Mouse (Mus musculus) liver, postnatal 0 days (tissue): Measurements from ENCODE around the gene Gm37240. TPM values are rescaled to one million over a fixed set of nuclear protein-coding genes. Genes with fewer than 3 reads are reported as not detected.

Experiments
- ATAC-seq: fragments of 200-750 bp; cut with Nextera tagmentation; 2 replicates; pipeline ENCODE4 v1.8.0; 2017; ENCODE audit warnings: mild to moderate bottlenecking, moderate library complexity
- DNase-seq: peaks from one replicate; pipeline ENCODE4 v3.0.0-alpha.2; 2016
- H3K27ac ChIP-seq: fragments of 300-500 bp; sonication (generic); 2 replicates; pipeline ENCODE4 v1.5.1; 2014; ENCODE audit warnings: antibody characterized with exemption, moderate library complexity, mild to moderate bottlenecking, low read depth
- H3K27me3 ChIP-seq: fragments of 300-500 bp; sonication (generic); 2 replicates; pipeline ENCODE4 v1.6.1; 2014; ENCODE audit warnings: low read length, control low read depth, mixed read lengths; ENCODE audit not compliant: insufficient read depth
- H3K36me3 ChIP-seq: fragments of 300-500 bp; sonication (generic); replicated peaks from 2 replicates; pipeline ENCODE4 v1.6.1; 2014; ENCODE audit warnings: mild to moderate bottlenecking, control low read depth, low read length, moderate library complexity, mixed read lengths; ENCODE audit not compliant: insufficient read depth
- H3K4me1 ChIP-seq: fragments of 300-500 bp; sonication (generic); 2 replicates; pipeline ENCODE4 v1.6.1; 2014; ENCODE audit warnings: antibody characterized with exemption, mild to moderate bottlenecking, control low read depth; ENCODE audit not compliant: insufficient read depth
- H3K4me2 ChIP-seq: fragments of 300-500 bp; sonication (generic); 2 replicates; pipeline ENCODE4 v1.6.1; 2014; ENCODE audit warnings: low read depth, mild to moderate bottlenecking, low read length, moderate library complexity, mixed read lengths
- H3K4me3 ChIP-seq: fragments of 300-500 bp; sonication (generic); 2 replicates; pipeline ENCODE4 v1.5.1; 2014; ENCODE audit warnings: low read depth, low read length
- H3K9ac ChIP-seq: fragments of 300-500 bp; sonication (generic); replicated peaks from 2 replicates; pipeline ENCODE4 v1.6.1; 2014; ENCODE audit warnings: mild to moderate bottlenecking, moderate library complexity
- H3K9me3 ChIP-seq: fragments of 300-500 bp; sonication (generic); 2 replicates; pipeline ENCODE4 v1.6.1; 2016; ENCODE audit warnings: mild to moderate bottlenecking, control low read depth, low read length, mixed read lengths
- CTCF ChIP-seq: sonication (generic); IDR thresholded peaks from 2 replicates; pipeline ENCODE4 v1.5.1; 2016; ENCODE audit warnings: antibody characterized with exemption, low read depth
- EP300 ChIP-seq: IDR thresholded peaks from 2 replicates; pipeline ENCODE4 v1.6.1; 2016; ENCODE audit warnings: antibody characterized with exemption, low read depth, mild to moderate bottlenecking
- WGBS: fragments of 180-500 bp; shearing (Covaris S2); extraction: QIAGEN DNeasy Blood & Tissue Kit; methylation state at CpG from one replicate; pipeline ENCODE4 v1.1.7; 2014; ENCODE audit not compliant: insufficient replicate concordance; 5-methylcytosine and 5-hydroxymethylcytosine counted together
- polyA plus RNA-seq: library from polyadenylated mRNA; unstranded; fragments of >200 nt; fragmentation: Nextera tagmentation; extraction: Ambion mirVana; gene quantifications from 2 replicates; pipeline ENCODE4 v1.2.1, GENCODE M21; 2015

The Gm37240 gene
- polyA plus RNA-seq, 1 experiment from 2014 or later, result 0.72 TPM

DNA sequence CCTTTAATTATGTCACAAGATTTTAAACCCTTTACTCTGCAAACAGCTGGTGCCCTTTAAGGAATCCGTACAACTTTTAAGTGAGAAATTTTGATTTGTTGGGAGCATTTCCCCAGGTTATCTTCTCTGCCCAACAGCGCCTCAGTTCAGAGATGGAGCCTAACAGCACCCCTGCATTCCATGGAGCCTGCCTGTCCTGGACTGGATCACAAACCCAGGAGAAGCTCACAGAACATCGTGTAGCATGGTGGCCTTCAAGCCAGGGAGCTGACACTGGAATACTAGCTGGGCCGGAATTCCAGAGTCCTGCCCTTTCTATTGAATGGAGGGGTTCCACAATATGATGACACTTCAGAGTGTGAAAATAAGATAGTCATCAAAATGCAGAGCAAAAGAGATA, 110.0 kb downstream of the Gm37240 start:
- DNase-seq (no peak), ATAC-seq (no peak)
- Histone ChIP-seq H3K27ac (no peak overlapping the region), H3K36me3 (no peaks in the 10 kb centered on the region), H3K4me2 (no peak overlapping the region), H3K9me3 (no peaks in the 10 kb centered on the region), H3K4me1 (no peaks in the 10 kb centered on the region), H3K4me3 (no peak overlapping the region), H3K9ac (no peak overlapping the region), H3K27me3 (no peaks in the 10 kb centered on the region)
- 85% methylated on average over 4 of the region's 4 CpGs for WGBS
- TF ChIP-seq EP300 (no peak), CTCF (no peak)

DNA sequence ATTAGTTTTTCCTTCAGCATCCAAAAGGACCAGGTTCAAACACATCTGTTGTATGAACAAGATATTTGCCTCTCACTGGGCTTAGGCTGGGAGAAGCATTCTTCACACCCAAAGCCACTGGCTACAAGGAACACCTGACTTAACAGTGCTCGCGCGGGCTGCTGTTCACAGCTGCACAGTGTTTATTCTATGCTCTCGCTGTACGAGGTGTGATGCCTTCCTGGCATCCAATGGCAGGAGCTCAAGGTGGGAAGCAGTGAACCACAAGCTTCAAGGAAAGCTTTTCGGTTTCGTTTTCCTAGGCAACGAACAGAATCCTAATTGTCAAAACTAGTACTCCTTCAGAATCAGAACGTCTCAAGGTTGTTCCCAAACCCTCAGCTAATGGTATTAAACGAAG, 110.6 kb downstream of the Gm37240 start:
- no peaks in the 10 kb centered on the region for H3K9me3 ChIP-seq
- H3K4me1 ChIP-seq, result no peaks in the 10 kb centered on the region
- H3K27me3 ChIP-seq, result no peaks in the 10 kb centered on the region
- no peak overlapping the region for H3K4me3 ChIP-seq
- no peak overlapping the region for H3K9ac ChIP-seq
- TF ChIP-seq EP300, result no peak
- TF ChIP-seq CTCF, result no peak
- DNase-seq, result no peak
- no peaks in the 10 kb centered on the region for H3K36me3 ChIP-seq
- WGBS, result 80% methylated on average over 10 of the region's 10 CpGs
- H3K27ac ChIP-seq, result no peak overlapping the region
- no peak for ATAC-seq
- no peak overlapping the region for H3K4me2 ChIP-seq

DNA sequence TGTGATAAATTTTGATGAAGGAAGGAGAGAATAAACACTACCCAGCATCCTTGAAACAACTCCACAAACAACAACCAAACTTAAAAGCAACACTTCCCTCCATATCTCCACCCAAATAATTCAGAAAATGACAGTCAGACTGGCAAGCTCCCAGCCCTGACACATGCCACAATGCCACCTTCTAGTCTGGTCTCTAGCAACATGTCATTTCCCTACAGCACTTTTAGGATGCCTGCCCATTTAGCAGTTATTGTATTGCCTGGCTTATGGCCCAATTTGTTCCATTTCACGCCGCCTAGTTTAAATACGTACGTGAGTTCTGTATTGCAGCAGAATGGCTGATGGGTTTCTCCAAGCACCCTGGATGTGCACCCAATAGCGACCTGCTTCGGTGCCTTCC, 111.2 kb downstream of the Gm37240 start:
- no peak overlapping the region for H3K4me2 ChIP-seq
- ATAC-seq, result no peak

DNA sequence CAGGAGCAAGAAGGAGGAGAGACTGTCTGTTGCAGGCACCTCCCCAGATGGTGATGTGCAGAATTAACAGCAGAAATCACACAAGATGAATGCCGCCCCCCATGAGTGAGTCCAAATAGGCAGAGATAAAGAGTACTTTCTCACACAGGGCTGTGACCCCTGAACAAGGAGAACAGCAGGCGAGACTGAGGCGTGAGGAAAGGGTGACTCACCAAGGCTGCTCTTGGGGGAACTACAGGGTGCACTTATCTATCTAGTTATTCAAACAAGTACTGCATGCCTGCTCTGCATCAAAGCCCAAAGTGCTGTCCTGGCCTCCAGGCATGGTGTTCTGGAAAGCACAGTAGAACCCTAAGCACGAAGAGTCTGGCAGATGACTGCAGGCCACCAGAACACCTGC, 113.4 kb downstream of the Gm37240 start:
- Histone ChIP-seq H3K36me3 (no peaks in the 10 kb centered on the region), H3K4me3 (no peak overlapping the region), H3K27ac (no peak overlapping the region), H3K27me3 (no peaks in the 10 kb centered on the region), H3K4me2 (no peak overlapping the region), H3K9ac (no peak overlapping the region), H3K9me3 (no peaks in the 10 kb centered on the region), H3K4me1 (no peaks in the 10 kb centered on the region)
- TF ChIP-seq CTCF (no peak), EP300 (no peak)
- no peak for DNase-seq
- ATAC-seq, result no peak
- 53% methylated on average over 4 of the region's 4 CpGs for WGBS

More for the DNA sequence above, 111.2 kb downstream of the Gm37240 start:
- Histone ChIP-seq H3K27ac (no peak overlapping the region), H3K4me3 (no peak overlapping the region), H3K36me3 (no peaks in the 10 kb centered on the region), H3K9me3 (no peaks in the 10 kb centered on the region), H3K27me3 (no peaks in the 10 kb centered on the region), H3K4me1 (no peaks in the 10 kb centered on the region), H3K9ac (no peak overlapping the region)
- WGBS, result 84% methylated on average over 6 of the region's 6 CpGs
- no peak for TF ChIP-seq CTCF
- TF ChIP-seq EP300, result no peak
- no peak for DNase-seq

DNA sequence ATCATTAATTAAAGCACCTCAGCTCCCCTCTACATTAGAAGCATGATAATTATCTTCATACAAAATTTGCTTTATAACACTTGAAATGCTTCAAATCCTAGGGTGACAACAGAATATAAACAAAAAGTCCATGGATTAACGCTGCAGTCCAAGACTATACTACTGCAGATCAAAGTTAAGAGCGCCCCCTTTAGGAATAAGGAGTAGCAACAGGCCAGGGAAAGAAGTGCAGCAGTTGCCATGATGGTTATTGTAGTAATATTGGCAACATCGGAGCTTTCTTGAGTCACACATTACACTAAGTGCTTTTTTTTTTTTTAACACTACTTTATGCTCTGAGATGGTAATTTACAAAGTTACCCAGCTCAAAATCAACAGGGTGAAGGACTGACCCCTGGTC, 113.9 kb downstream of the Gm37240 start:
- no peaks in the 10 kb centered on the region for H3K27me3 ChIP-seq
- no peaks in the 10 kb centered on the region for H3K9me3 ChIP-seq
- no peak overlapping the region for H3K4me2 ChIP-seq
- H3K36me3 ChIP-seq, result no peaks in the 10 kb centered on the region
- ATAC-seq (no peak), DNase-seq (no peak)
- H3K27ac ChIP-seq, result no peak overlapping the region
- H3K9ac ChIP-seq, result no peak overlapping the region
- H3K4me3 ChIP-seq, result no peak overlapping the region
- WGBS, result 35% methylated on average over 3 of the region's 3 CpGs
- no peaks in the 10 kb centered on the region for H3K4me1 ChIP-seq
- TF ChIP-seq EP300 (no peak), CTCF (peak; percentile 42; the same call in 1 of the 2 replicates)

DNA sequence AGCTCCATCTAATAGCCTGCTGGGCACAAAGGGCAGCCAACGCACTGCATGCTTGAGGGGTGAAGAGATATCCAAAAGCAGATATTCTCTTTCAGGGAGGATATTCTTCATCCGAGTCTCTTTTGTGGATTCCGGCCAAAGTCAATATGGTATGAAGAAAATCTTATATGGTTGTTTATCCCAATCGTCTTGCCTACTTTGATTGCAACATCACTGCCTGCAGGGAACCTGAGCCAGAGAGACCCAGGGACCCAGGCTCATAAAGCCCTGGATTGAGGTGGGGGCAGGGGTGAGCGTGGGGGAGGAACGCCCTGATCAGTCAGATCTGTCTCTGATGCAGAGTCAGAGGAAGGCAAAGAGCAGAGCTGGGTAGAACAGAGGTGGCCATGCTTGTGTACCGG, 122.4 kb downstream of the Gm37240 start:
- H3K4me2 ChIP-seq, result no peak overlapping the region
- no peaks in the 10 kb centered on the region for H3K27me3 ChIP-seq
- TF ChIP-seq CTCF (no peak), EP300 (no peak)
- DNase-seq (no peak), ATAC-seq (no peak)
- WGBS, result 67% methylated on average over 7 of the region's 7 CpGs
- no peak overlapping the region for H3K9ac ChIP-seq
- H3K36me3 ChIP-seq, result no peaks in the 10 kb centered on the region
- no peaks in the 10 kb centered on the region for H3K9me3 ChIP-seq
- H3K27ac ChIP-seq, result no peak overlapping the region
- no peaks in the 10 kb centered on the region for H3K4me1 ChIP-seq
- H3K4me3 ChIP-seq, result no peak overlapping the region
